Mouse (Mus musculus) embryonic facial prominence, embryonic 14.5 days (tissue): ENCODE data around the gene Calml4. TPM values are rescaled to one million over a fixed set of nuclear protein-coding genes. Genes with fewer than 3 reads are reported as not detected.
"Not testable (repeated sequence)": the region's sequence is repeated elsewhere in the genome, so short reads cannot be mapped to it uniquely, and the experiment has no call there.

Experiments
- ATAC-seq: fragments of 200-750 bp; cut with Nextera tagmentation; 2 replicates; pipeline ENCODE4 v1.8.0; 2017; ENCODE audit warnings: low read depth, moderate number of reproducible peaks, moderate TSS enrichment
- DNase-seq: peaks from one replicate; pipeline ENCODE4 v3.0.0-alpha.2; 2015; ENCODE audit warnings: low spot score
- H3K27ac ChIP-seq: fragments of 300-500 bp; sonication (generic); replicated peaks from 2 replicates; pipeline ENCODE4 v1.5.1; 2014; ENCODE audit warnings: low read depth, mild to moderate bottlenecking, low read length, moderate library complexity
- H3K27me3 ChIP-seq: fragments of 300-500 bp; sonication (generic); replicated peaks from 2 replicates; pipeline ENCODE4 v1.6.1; 2014; ENCODE audit warnings: low read length; ENCODE audit not compliant: control insufficient read depth, insufficient read depth
- H3K36me3 ChIP-seq: fragments of 300-500 bp; sonication (generic); 2 replicates; pipeline ENCODE4 v1.6.1; 2014; ENCODE audit warnings: low read length, mixed read lengths; ENCODE audit not compliant: control insufficient read depth, insufficient read depth
- H3K4me1 ChIP-seq: fragments of 300-500 bp; sonication (generic); 2 replicates; pipeline ENCODE4 v1.6.1; 2014; ENCODE audit warnings: antibody characterized with exemption, low read length; ENCODE audit not compliant: control insufficient read depth, insufficient read depth
- H3K4me2 ChIP-seq: fragments of 300-500 bp; sonication (generic); 2 replicates; pipeline ENCODE4 v1.6.1; 2014; ENCODE audit warnings: low read depth, mild to moderate bottlenecking, low read length, moderate library complexity, mixed read lengths
- H3K4me3 ChIP-seq: fragments of 300-500 bp; sonication (generic); 2 replicates; pipeline ENCODE4 v1.5.1; 2014; ENCODE audit warnings: low read depth, mild to moderate bottlenecking, low read length
- H3K9ac ChIP-seq: fragments of 300-500 bp; sonication (generic); 2 replicates; pipeline ENCODE4 v1.6.1; 2014; ENCODE audit warnings: low read depth, mild to moderate bottlenecking, low read length, moderate library complexity, mixed read lengths
- H3K9me3 ChIP-seq: fragments of 300-500 bp; sonication (generic); 2 replicates; pipeline ENCODE4 v1.6.1; 2016; ENCODE audit warnings: low read length; ENCODE audit not compliant: control insufficient read depth
- WGBS: fragments of 180-500 bp; shearing (Covaris S2); extraction: QIAGEN DNeasy Blood & Tissue Kit; methylation state at CpG from one replicate; pipeline ENCODE4 v1.1.7; 2014; 5-methylcytosine and 5-hydroxymethylcytosine counted together
- polyA plus RNA-seq: library from polyadenylated mRNA; unstranded; fragments of >200 nt; fragmentation: Nextera tagmentation; extraction: Ambion mirVana; gene quantifications from 2 replicates; pipeline ENCODE4 v1.2.1, GENCODE M21; 2014

Gene Calml4
- polyA plus RNA-seq, 1 experiment from 2014 or later: 16.5 TPM

GRCm38 (mm10) chr9:62817099-62817571 is 40.7 kb upstream of the Calml4 start:
- WGBS: 42% methylated on average over 12 of the region's 12 CpGs
- H3K4me3 ChIP-seq: no peak overlapping the region
- H3K9ac ChIP-seq: no peak overlapping the region

DNA sequence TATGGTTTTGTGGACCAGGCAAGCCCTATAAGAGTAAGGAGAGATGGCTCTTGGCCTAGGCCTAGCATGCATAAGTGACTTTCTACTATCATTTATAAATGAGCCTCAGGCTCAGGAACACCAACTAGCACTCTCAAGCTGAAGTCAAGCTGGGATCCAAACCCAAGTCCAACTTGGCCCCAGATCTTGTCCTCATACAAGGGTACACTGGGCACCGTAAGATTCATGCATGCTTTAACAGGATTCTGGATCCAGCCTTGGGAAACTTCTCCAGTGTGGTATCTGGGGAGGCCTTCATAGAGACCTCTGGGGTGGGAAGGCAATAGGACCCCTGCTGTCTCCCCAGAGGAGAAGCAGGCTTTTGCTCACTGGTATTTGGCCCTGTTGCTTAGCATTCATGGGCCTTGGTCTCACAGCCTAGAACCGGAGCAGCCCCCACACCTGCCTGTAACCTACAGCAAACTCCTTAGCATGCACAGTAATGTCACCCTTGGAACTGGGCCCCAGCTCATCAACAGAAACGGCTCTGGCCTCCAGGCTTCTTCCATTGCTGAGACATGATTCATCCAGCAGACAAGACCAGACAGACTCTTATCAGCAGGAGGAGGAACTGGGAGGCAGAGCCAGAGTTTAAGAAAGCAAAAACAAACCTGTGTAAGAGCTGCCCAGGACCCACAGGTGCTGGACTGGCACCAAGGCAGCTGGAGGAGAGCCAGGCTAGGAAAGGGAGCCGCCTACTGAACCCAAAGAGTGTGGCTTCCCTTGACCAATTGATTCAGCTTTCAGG is 39.9 kb upstream of the Calml4 start:
- H3K36me3 ChIP-seq: no peaks in the 10 kb centered on the region
- peak overlapping the region; percentile 16 for H3K27ac ChIP-seq
- DNase-seq (peak; percentile 83), ATAC-seq (peak; percentile 58; the same call in 1 of the 2 replicates)
- WGBS: 66% methylated on average over 4 of the region's 4 CpGs
- no peaks in the 10 kb centered on the region for H3K9me3 ChIP-seq
- no peaks in the 10 kb centered on the region for H3K27me3 ChIP-seq
- H3K4me3 ChIP-seq: no peak overlapping the region
- H3K4me2 ChIP-seq: no peak overlapping the region
- peaks cover 9% of the 10 kb centered on the region; the same call in 1 of the 2 replicates for H3K4me1 ChIP-seq
- no peak overlapping the region for H3K9ac ChIP-seq

More at GRCm38 (mm10) chr9:62817099-62817571, 40.7 kb upstream of the Calml4 start:
- DNase-seq: peak; percentile 88
- Histone ChIP-seq H3K27me3 (no peaks in the 10 kb centered on the region), H3K36me3 (no peaks in the 10 kb centered on the region), H3K4me1 (peaks cover 9% of the 10 kb centered on the region; the same call in 1 of the 2 replicates), H3K4me2 (no peak overlapping the region), H3K27ac (0 out of 2 replicates have a peak overlapping the region, but pooled peaks have one; percentile 16), H3K9me3 (no peaks in the 10 kb centered on the region)
- ATAC-seq: peak; percentile 45; the same call in 1 of the 2 replicates

- H3K4me2 ChIP-seq: no peak overlapping the region
- H3K4me3 ChIP-seq: no peak overlapping the region
- no peaks in the 10 kb centered on the region for H3K27me3 ChIP-seq
- no peak overlapping the region for H3K9ac ChIP-seq
- WGBS: 49% methylated on average over 2 of the region's 3 CpGs
- H3K9me3 ChIP-seq: no peaks in the 10 kb centered on the region
- H3K4me1 ChIP-seq: peaks cover 9% of the 10 kb centered on the region; the same call in 1 of the 2 replicates
- no peaks in the 10 kb centered on the region for H3K36me3 ChIP-seq
- no peak overlapping the region for H3K27ac ChIP-seq
- DNase-seq (no peak), ATAC-seq (no peak)
These were observed 38.4 kb upstream of the Calml4 start for GRCm38 (mm10) chr9:62819494-62819893.

GRCm38 (mm10) chr9:62819910-62820309 is 38.0 kb upstream of the Calml4 start:
- DNase-seq, H3K27ac ChIP-seq, H3K9me3 ChIP-seq, ATAC-seq, H3K4me3 ChIP-seq, H3K4me1 ChIP-seq, H3K27me3 ChIP-seq, H3K9ac ChIP-seq, H3K4me2 ChIP-seq, H3K36me3 ChIP-seq: not testable (repeated sequence)
- WGBS: 81% methylated on average over 6 of the region's 6 CpGs

DNA sequence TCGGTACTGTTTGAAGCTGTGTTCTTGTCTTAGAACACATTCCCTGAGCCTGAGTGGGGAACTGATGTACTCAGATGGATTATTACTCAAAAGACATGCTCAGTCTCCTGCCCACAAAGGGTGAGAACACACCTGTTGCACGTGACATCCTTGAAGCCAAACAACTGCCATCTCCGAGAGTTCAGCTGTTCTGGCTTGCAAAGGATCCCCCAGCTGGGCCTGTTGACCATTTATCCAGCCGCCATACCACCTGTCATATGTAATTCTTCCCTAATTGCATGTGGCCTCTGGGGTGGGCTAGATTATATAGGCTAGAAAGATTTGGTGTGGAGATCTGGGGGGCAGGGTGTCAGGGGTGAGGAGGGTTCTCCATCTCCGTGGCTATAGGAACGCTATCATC is 37.1 kb upstream of the Calml4 start:
- Histone ChIP-seq H3K4me3 (no peak overlapping the region), H3K4me2 (no peak overlapping the region), H3K9ac (no peak overlapping the region), H3K4me1 (peaks cover 9% of the 10 kb centered on the region; the same call in 1 of the 2 replicates), H3K9me3 (no peaks in the 10 kb centered on the region), H3K27me3 (no peaks in the 10 kb centered on the region), H3K36me3 (no peaks in the 10 kb centered on the region), H3K27ac (no peak overlapping the region)
- DNase-seq (peak; percentile 74), ATAC-seq (peak; percentile 31; the same call in 1 of the 2 replicates)
- 77% methylated on average over 6 of the region's 6 CpGs for WGBS

GRCm38 (mm10) chr9:62821811-62822210 is 36.1 kb upstream of the Calml4 start:
- Histone ChIP-seq H3K4me2 (no peak overlapping the region), H3K9me3 (no peaks in the 10 kb centered on the region), H3K36me3 (no peaks in the 10 kb centered on the region), H3K4me3 (no peak overlapping the region), H3K4me1 (peaks cover 12% of the 10 kb centered on the region), H3K27ac (no peak overlapping the region), H3K9ac (no peak overlapping the region), H3K27me3 (no peaks in the 10 kb centered on the region)
- no peak for ATAC-seq
- no peak for DNase-seq
- 88% methylated on average over 7 of the region's 7 CpGs for WGBS

GRCm38 (mm10) chr9:62825791-62826393 is 32.0 kb upstream of the Calml4 start:
- H3K4me1 ChIP-seq: peaks cover 3% of the 10 kb centered on the region; the same call in 1 of the 2 replicates
- H3K4me3 ChIP-seq: no peak overlapping the region
- no peak for DNase-seq
- WGBS: 12% methylated on average over 9 of the region's 9 CpGs
- no peaks in the 10 kb centered on the region for H3K9me3 ChIP-seq
- H3K4me2 ChIP-seq: no peak overlapping the region
- H3K27ac ChIP-seq: no peak overlapping the region; the same call in 1 of the 2 replicates
- H3K27me3 ChIP-seq: no peaks in the 10 kb centered on the region
- no peak overlapping the region for H3K9ac ChIP-seq
- no peaks in the 10 kb centered on the region for H3K36me3 ChIP-seq
- no peak for ATAC-seq

DNA sequence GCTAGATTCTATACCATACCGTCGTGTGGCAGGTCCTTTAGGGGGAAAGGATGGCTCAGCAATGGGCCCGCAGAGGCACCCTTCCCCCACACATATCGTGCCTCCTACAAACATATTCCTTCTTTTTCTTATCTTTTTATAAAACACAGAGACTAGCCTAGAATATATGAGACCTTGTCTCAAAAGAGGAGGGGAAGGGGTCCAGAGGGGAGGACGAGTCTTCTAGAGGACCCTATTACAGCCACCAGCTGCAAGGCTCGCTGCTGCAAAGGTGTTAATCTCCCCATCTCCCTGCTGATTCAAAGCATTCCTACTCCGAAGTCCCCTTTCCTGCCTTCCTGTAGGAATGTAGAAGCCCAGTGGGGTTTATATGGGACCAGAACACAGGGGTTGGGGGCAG is 31.4 kb upstream of the Calml4 start:
- Histone ChIP-seq H3K4me3 (no peak overlapping the region), H3K4me1 (peaks cover 3% of the 10 kb centered on the region; the same call in 1 of the 2 replicates), H3K27me3 (no peaks in the 10 kb centered on the region), H3K9ac (no peak overlapping the region), H3K9me3 (no peaks in the 10 kb centered on the region), H3K36me3 (no peaks in the 10 kb centered on the region), H3K27ac (no peak overlapping the region), H3K4me2 (no peak overlapping the region)
- no peak for ATAC-seq
- WGBS: 7% methylated on average over 7 of the region's 7 CpGs
- no peak for DNase-seq
